ENCODE assay signal across 8 mouse cellular contexts in genomic region chr7:29168791-29169230, GRCm38 (mm10). TPM values are rescaled to one million over a fixed set of nuclear protein-coding genes. Genes with fewer than 3 reads are reported as not detected.
DNase-seq lines count a peak whose midpoint lies in the region; ATAC-seq lines count a peak whose summit lies in the region.

No protein-coding gene starts in this region.

- no peaks in the 10 kb centered on the region for H3K9me3 ChIP-seq in embryonic facial prominence, embryonic 14.5 days (ENCODE audit: control insufficient read depth, low read length)
- H3K9me3 ChIP-seq in limb, embryonic 13.5 days = no peaks in the 10 kb centered on the region

- H3K4me2 ChIP-seq in embryonic facial prominence, embryonic 14.5 days (ENCODE audit: low read depth, low read length) = peak overlapping the region; percentile 78
- H3K4me2 ChIP-seq in limb, embryonic 13.5 days (replicated peaks) = peak overlapping the region; percentile 86

- peaks cover 14% of the 10 kb centered on the region for H3K36me3 ChIP-seq in embryonic facial prominence, embryonic 14.5 days (ENCODE audit: control insufficient read depth, insufficient read depth, low read length)
- peaks cover 18% of the 10 kb centered on the region for H3K36me3 ChIP-seq in limb, embryonic 13.5 days

- 1% methylated on average over 12 of the region's 14 CpGs for WGBS in embryonic facial prominence, embryonic 14.5 days
- WGBS in limb, embryonic 13.5 days = 1% methylated on average over 14 of the region's 14 CpGs

- peak; percentile 56 to 72 for DNase-seq in layer of hippocampus, postnatal 10 days (ENCODE audit: low spot score in 2 of 2)
- DNase-seq in layer of hippocampus, adult 9-11 months = no peak
- peak; percentile 48 for DNase-seq in ZHBTc4 (ENCODE audit: low read depth, low spot score)
- no peak for DNase-seq in embryonic facial prominence, embryonic 14.5 days (ENCODE audit: low spot score)
- DNase-seq in retina, postnatal 1 day = peak; percentile 55
- no peak for DNase-seq in frontal cortex, adult 2 months (ENCODE audit: extremely low spot score in 1 of 2, low spot score in 1 of 2)
- no peak for DNase-seq in lung, postnatal 10 days

- H3K27ac ChIP-seq in embryonic facial prominence, embryonic 14.5 days (replicated peaks; ENCODE audit: low read depth, low read length) = peak overlapping the region; percentile 49; the same call in 1 of the 2 replicates
- no peak overlapping the region for H3K27ac ChIP-seq in limb, embryonic 13.5 days

- H3K9ac ChIP-seq in embryonic facial prominence, embryonic 14.5 days (ENCODE audit: low read depth, low read length) = peak overlapping the region; percentile 61
- H3K9ac ChIP-seq in limb, embryonic 13.5 days = peak overlapping the region; percentile 71

- H3K4me1 ChIP-seq in embryonic facial prominence, embryonic 14.5 days (ENCODE audit: control insufficient read depth, insufficient read depth, low read length) = peaks cover 16% of the 10 kb centered on the region
- peaks cover 41% of the 10 kb centered on the region for H3K4me1 ChIP-seq in limb, embryonic 13.5 days

- peaks cover 28% of the 10 kb centered on the region for H3K27me3 ChIP-seq in embryonic facial prominence, embryonic 14.5 days (replicated peaks; ENCODE audit: control insufficient read depth, insufficient read depth, low read length)
- peaks cover 45% of the 10 kb centered on the region for H3K27me3 ChIP-seq in limb, embryonic 13.5 days

- no peak for ATAC-seq in embryonic facial prominence, embryonic 14.5 days (ENCODE audit: low read depth)
- no peak for ATAC-seq in limb, embryonic 13.5 days (ENCODE audit: low FRiP score, low read depth)

- peak overlapping the region; percentile 59 for H3K4me3 ChIP-seq in embryonic facial prominence, embryonic 14.5 days (ENCODE audit: low read depth, low read length)
- peak overlapping the region; percentile 74 for H3K4me3 ChIP-seq in limb, embryonic 13.5 days

RNA-seq across cellular contexts. Expression of gene Ggn, which starts 1.2 kb away (rescaled TPM):
- 1 to 10 TPM; 1.0 to 1.2 TPM for total RNA-seq in layer of hippocampus, postnatal 10 days (2021)
- polyA plus RNA-seq in embryonic facial prominence, embryonic 14.5 days (2014; fragmentation: Nextera tagmentation; extraction: Ambion mirVana) = 0.51 and 0.72 TPM in 2 replicates
- 0.47 and 0.50 TPM in 2 replicates for polyA plus RNA-seq in limb, embryonic 13.5 days (2015; fragmentation: Nextera tagmentation; extraction: Ambion mirVana)
- polyA plus RNA-seq in frontal cortex, adult 2 months (2012; rRNA removed) = 0.65 and 0.78 TPM in 2 replicates

RNA-seq across cellular contexts. Expression of gene Spred3, which starts 1.4 kb away (rescaled TPM):
- total RNA-seq in layer of hippocampus, postnatal 10 days (2021) = 10 to 100 TPM; 40.7 to 46.8 TPM
- 3.0 and 3.6 TPM in 2 replicates for polyA plus RNA-seq in embryonic facial prominence, embryonic 14.5 days (2014; fragmentation: Nextera tagmentation; extraction: Ambion mirVana)
- polyA plus RNA-seq in limb, embryonic 13.5 days (2015; fragmentation: Nextera tagmentation; extraction: Ambion mirVana) = 4.2 and 4.4 TPM in 2 replicates
- 35.5 and 38.0 TPM in 2 replicates for polyA plus RNA-seq in frontal cortex, adult 2 months (2012; rRNA removed)

RNA-seq across cellular contexts. Expression of gene Psmd8, which starts 11.7 kb away (rescaled TPM):
- 100 to 1,000 TPM; 176 to 182 TPM for total RNA-seq in layer of hippocampus, postnatal 10 days (2021)
- polyA plus RNA-seq in embryonic facial prominence, embryonic 14.5 days (2014; fragmentation: Nextera tagmentation; extraction: Ambion mirVana) = 244 and 264 TPM in 2 replicates
- 270 and 272 TPM in 2 replicates for polyA plus RNA-seq in limb, embryonic 13.5 days (2015; fragmentation: Nextera tagmentation; extraction: Ambion mirVana)
- polyA plus RNA-seq in frontal cortex, adult 2 months (2012; rRNA removed) = 197 and 217 TPM in 2 replicates

RNA-seq across cellular contexts. Expression of gene Fam98c, which starts 12.8 kb away (rescaled TPM):
- total RNA-seq in layer of hippocampus, postnatal 10 days (2021) = 10 to 100 TPM; 28.6 to 35.6 TPM
- polyA plus RNA-seq in embryonic facial prominence, embryonic 14.5 days (2014; fragmentation: Nextera tagmentation; extraction: Ambion mirVana) = 15.4 and 16.5 TPM in 2 replicates
- polyA plus RNA-seq in limb, embryonic 13.5 days (2015; fragmentation: Nextera tagmentation; extraction: Ambion mirVana) = 11.5 and 12.5 TPM in 2 replicates
- polyA plus RNA-seq in frontal cortex, adult 2 months (2012; rRNA removed) = 56.8 and 65.5 TPM in 2 replicates

RNA-seq across cellular contexts. Expression of gene Rasgrp4, which starts 34.2 kb away (rescaled TPM):
- 1 to 10 TPM; 2.2 to 3.6 TPM for total RNA-seq in layer of hippocampus, postnatal 10 days (2021)
- 0.54 and 0.78 TPM in 2 replicates for polyA plus RNA-seq in embryonic facial prominence, embryonic 14.5 days (2014; fragmentation: Nextera tagmentation; extraction: Ambion mirVana)
- 0.56 and 0.69 TPM in 2 replicates for polyA plus RNA-seq in limb, embryonic 13.5 days (2015; fragmentation: Nextera tagmentation; extraction: Ambion mirVana)
- polyA plus RNA-seq in frontal cortex, adult 2 months (2012; rRNA removed) = 2.5 and 2.6 TPM in 2 replicates

Comparison
In these comparisons a context has a peak if more than half of its experiments do, and no peak if none do; other contexts are left out.
1. DNase-seq: peak in layer of hippocampus, postnatal 10 days (2 of 2), ZHBTc4 (single experiment) and retina, postnatal 1 day (single experiment); none in layer of hippocampus, adult 9-11 months (single experiment), embryonic facial prominence, embryonic 14.5 days (single experiment), frontal cortex, adult 2 months (0 of 2) and lung, postnatal 10 days (single experiment).